Mouse (Mus musculus) cerebellum, adult 2 months (tissue): ENCODE results near the gene Sdhaf2. TPM values are rescaled to one million over a fixed set of nuclear protein-coding genes. Genes with fewer than 3 reads are reported as not detected.

ENCODE experiments used
- DNase-seq, 2 experiments: peaks; one replicate each; pipeline ENCODE4 v3.0.0; 2021
- H3K27ac ChIP-seq: fragments of 200-500 bp; 2 replicates; pipeline ENCODE4 v1.5.1; 2012; ENCODE audit warnings: low read length, control low read depth, inconsistent platforms; ENCODE audit not compliant: insufficient read depth
- H3K27me3 ChIP-seq: fragments of 200-500 bp; 2 replicates; pipeline ENCODE4 v1.6.1; 2012; ENCODE audit warnings: inconsistent platforms, mild to moderate bottlenecking, low read length, moderate library complexity; ENCODE audit not compliant: control insufficient read depth, insufficient read depth
- H3K4me1 ChIP-seq: fragments of 200-500 bp; 2 replicates; pipeline ENCODE4 v1.6.1; 2011; ENCODE audit warnings: low read length; ENCODE audit not compliant: control insufficient read depth, insufficient read depth
- H3K4me3 ChIP-seq: fragments of 200-500 bp; replicated peaks from 2 replicates; pipeline ENCODE3; 2011; ENCODE audit warnings: mild to moderate bottlenecking, low read depth, low read length, control low read depth; ENCODE audit not compliant: insufficient read depth
- CTCF ChIP-seq: fragments of 200-500 bp; IDR thresholded peaks from 2 replicates; pipeline ENCODE4 v1.5.1; 2011; ENCODE audit warnings: low read depth, mild to moderate bottlenecking, control low read depth, low read length, moderate library complexity, borderline replicate concordance; ENCODE audit not compliant: insufficient read depth
- POLR2A ChIP-seq: fragments of 200-500 bp; IDR thresholded peaks from 2 replicates; pipeline ENCODE4 v1.6.1; 2011; ENCODE audit warnings: low read length, control low read depth, borderline replicate concordance; ENCODE audit not compliant: insufficient read depth
- WGBS: fragments of 180-500 bp; shearing (Covaris S2); methylation state at CpG from one replicate; pipeline ENCODE4 v1.1.7; 2018; 5-methylcytosine and 5-hydroxymethylcytosine counted together
- polyA plus RNA-seq: library from polyadenylated mRNA; depleted of rRNA; stranded (reverse); fragments of >200 nt; gene quantifications from 2 replicates; pipeline ENCODE4 v1.2.3, GENCODE M21; 2012

Gene Sdhaf2
- polyA plus RNA-seq, 1 experiment, result 61.5 TPM

- no peaks in the 10 kb centered on the region for H3K27me3 ChIP-seq
- TF ChIP-seq POLR2A (no peak), CTCF (no peak)
- WGBS, result 84% methylated on average over 5 of the region's 5 CpGs
- H3K27ac ChIP-seq, result no peak overlapping the region
- no peaks in the 10 kb centered on the region for H3K4me1 ChIP-seq
- no peak for DNase-seq
- H3K4me3 ChIP-seq, result no peak overlapping the region
These were observed 2.4 kb downstream of the Sdhaf2 start for GRCm38 (mm10) chr19:10523483-10524080.

- Histone ChIP-seq H3K4me3 (no peak overlapping the region), H3K27ac (no peak overlapping the region), H3K4me1 (no peaks in the 10 kb centered on the region), H3K27me3 (no peaks in the 10 kb centered on the region)
- TF ChIP-seq POLR2A (no peak), CTCF (no peak)
- DNase-seq, result no peak
- WGBS, result 68% methylated on average over 1 of the region's 1 CpGs
These were observed 4.0 kb downstream of the Sdhaf2 start for GRCm38 (mm10) chr19:10521926-10522325.

GRCm38 (mm10) chr19:10520355-10520754 is 5.6 kb downstream of the Sdhaf2 start:
- WGBS, result 37% methylated on average over 1 of the region's 1 CpGs
- Histone ChIP-seq H3K4me3 (no peak overlapping the region), H3K27ac (no peak overlapping the region), H3K4me1 (no peaks in the 10 kb centered on the region), H3K27me3 (no peaks in the 10 kb centered on the region)
- DNase-seq, result no peak
- TF ChIP-seq CTCF (no peak), POLR2A (no peak)

- H3K27ac ChIP-seq, result no peak overlapping the region
- H3K4me3 ChIP-seq, result no peak overlapping the region
- DNase-seq, result no peak
- WGBS, result 81% methylated on average over 6 of the region's 6 CpGs
- H3K4me1 ChIP-seq, result no peaks in the 10 kb centered on the region
- TF ChIP-seq CTCF (no peak), POLR2A (no peak)
- H3K27me3 ChIP-seq, result no peaks in the 10 kb centered on the region
These were observed 15.1 kb downstream of the Sdhaf2 start for GRCm38 (mm10) chr19:10510759-10511330.

GRCm38 (mm10) chr19:10502571-10502970 is 23.4 kb downstream of the Sdhaf2 start:
- Histone ChIP-seq H3K27ac (no peak overlapping the region), H3K27me3 (no peaks in the 10 kb centered on the region), H3K4me1 (peaks cover 3% of the 10 kb centered on the region; the same call in 1 of the 2 replicates), H3K4me3 (no peak overlapping the region)
- peak; percentile 29 to 44 for DNase-seq
- 3% methylated on average over 4 of the region's 4 CpGs for WGBS
- TF ChIP-seq POLR2A, result no peak
- TF ChIP-seq CTCF, result peak; percentile 86

GRCm38 (mm10) chr19:10500581-10500980 is 25.4 kb downstream of the Sdhaf2 start:
- no peak overlapping the region for H3K27ac ChIP-seq
- WGBS, result 79% methylated on average over 8 of the region's 8 CpGs
- H3K4me3 ChIP-seq, result no peak overlapping the region

GRCm38 (mm10) chr19:10497512-10498160 is 28.3 kb downstream of the Sdhaf2 start:
- DNase-seq, result no peak
- TF ChIP-seq CTCF (no peak), POLR2A (no peak)
- Histone ChIP-seq H3K4me3 (no peak overlapping the region), H3K4me1 (peaks cover 3% of the 10 kb centered on the region; the same call in 1 of the 2 replicates), H3K27me3 (no peaks in the 10 kb centered on the region), H3K27ac (no peak overlapping the region)
- 61% methylated on average over 8 of the region's 8 CpGs for WGBS

More at GRCm38 (mm10) chr19:10500581-10500980, 25.4 kb downstream of the Sdhaf2 start:
- no peak for DNase-seq
- no peaks in the 10 kb centered on the region for H3K27me3 ChIP-seq
- TF ChIP-seq CTCF (no peak), POLR2A (no peak)
- peaks cover 3% of the 10 kb centered on the region; the same call in 1 of the 2 replicates for H3K4me1 ChIP-seq
